Mouse (Mus musculus) kidney, embryonic 14.5 days (tissue): ENCODE data around the gene Trpc7. TPM values are rescaled to one million over a fixed set of nuclear protein-coding genes. Genes with fewer than 3 reads are reported as not detected.

Experiments
- ATAC-seq: fragments of 200-750 bp; cut with Nextera tagmentation; 2 replicates; pipeline ENCODE4 v1.8.0; 2017; ENCODE audit warnings: moderate number of reproducible peaks, mild to moderate bottlenecking, moderate TSS enrichment, moderate library complexity; ENCODE audit not compliant: low FRiP score, low TSS enrichment
- H3K27ac ChIP-seq: fragments of 300-500 bp; sonication (generic); 2 replicates; pipeline ENCODE4 v1.5.1; 2014; ENCODE audit warnings: low read depth, mild to moderate bottlenecking, low read length, moderate library complexity, mixed read lengths
- H3K27me3 ChIP-seq: fragments of 300-500 bp; sonication (generic); 2 replicates; pipeline ENCODE4 v1.6.1; 2014; ENCODE audit warnings: mild to moderate bottlenecking, low read length; ENCODE audit not compliant: control insufficient read depth, insufficient read depth
- H3K36me3 ChIP-seq: fragments of 300-500 bp; sonication (generic); 2 replicates; pipeline ENCODE4 v1.6.1; 2014; ENCODE audit warnings: low read length, mixed read lengths; ENCODE audit not compliant: control insufficient read depth, insufficient read depth
- H3K4me1 ChIP-seq: fragments of 300-500 bp; sonication (generic); 2 replicates; pipeline ENCODE4 v1.6.1; 2014; ENCODE audit warnings: low read length, mixed read lengths; ENCODE audit not compliant: control insufficient read depth, insufficient read depth
- H3K4me2 ChIP-seq: fragments of 300-500 bp; sonication (generic); replicated peaks from 2 replicates; pipeline ENCODE4 v1.6.1; 2014; ENCODE audit warnings: low read depth, mild to moderate bottlenecking, low read length
- H3K4me3 ChIP-seq: fragments of 300-500 bp; sonication (generic); 2 replicates; pipeline ENCODE4 v1.5.1; 2014; ENCODE audit warnings: mild to moderate bottlenecking, low read length
- H3K9ac ChIP-seq: fragments of 300-500 bp; sonication (generic); 2 replicates; pipeline ENCODE4 v1.6.1; 2014; ENCODE audit warnings: low read depth, mild to moderate bottlenecking, low read length, moderate library complexity
- H3K9me3 ChIP-seq: fragments of 300-500 bp; sonication (generic); 2 replicates; pipeline ENCODE4 v1.6.1; 2016; ENCODE audit warnings: low read length; ENCODE audit not compliant: control insufficient read depth
- WGBS: fragments of 180-500 bp; shearing (Covaris S2); extraction: QIAGEN DNeasy Blood & Tissue Kit; methylation state at CpG from one replicate; pipeline ENCODE4 v1.1.7; 2014; 5-methylcytosine and 5-hydroxymethylcytosine counted together
- polyA plus RNA-seq: library from polyadenylated mRNA; unstranded; fragments of >200 nt; fragmentation: Nextera tagmentation; extraction: Ambion mirVana; gene quantifications from 2 replicates; pipeline ENCODE4 v1.2.1, GENCODE M21; 2014

Gene Trpc7
- polyA plus RNA-seq, 1 experiment from 2014 or later = 0.14 TPM

GRCm38 (mm10) chr13:56894543-56894942 lies 1.2 kb downstream of the Trpc7 start:
- Histone ChIP-seq H3K4me3 (no peak overlapping the region), H3K4me2 (no peak overlapping the region), H3K27ac (no peak overlapping the region), H3K9ac (no peak overlapping the region), H3K4me1 (no peaks in the 10 kb centered on the region), H3K36me3 (no peaks in the 10 kb centered on the region), H3K9me3 (no peaks in the 10 kb centered on the region), H3K27me3 (no peaks in the 10 kb centered on the region)
- WGBS = 95% methylated on average over 5 of the region's 5 CpGs
- ATAC-seq = no peak

DNA sequence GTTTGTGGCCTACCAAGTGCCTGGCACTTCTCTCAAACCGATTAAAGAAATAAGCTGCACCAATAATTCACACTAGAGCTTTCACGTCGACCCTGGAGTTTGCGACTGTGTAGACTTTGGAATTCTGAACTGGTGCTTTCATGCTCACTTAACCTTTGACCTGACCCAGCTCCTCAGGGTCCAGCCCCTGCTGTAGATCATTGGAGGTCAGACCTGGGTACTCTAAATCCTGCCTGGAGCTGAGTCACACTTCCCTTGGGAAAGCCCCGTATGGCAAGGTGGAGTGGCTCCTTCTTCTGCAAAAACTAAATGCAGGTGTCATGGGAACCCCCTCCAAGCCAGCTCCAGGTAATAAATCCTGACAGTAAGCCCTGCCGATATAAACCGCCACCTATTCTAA lies 5.9 kb downstream of the Trpc7 start:
- ATAC-seq = no peak
- Histone ChIP-seq H3K4me2 (no peak overlapping the region), H3K36me3 (no peaks in the 10 kb centered on the region), H3K9me3 (no peaks in the 10 kb centered on the region), H3K4me1 (no peaks in the 10 kb centered on the region), H3K9ac (no peak overlapping the region), H3K27ac (no peak overlapping the region), H3K27me3 (no peaks in the 10 kb centered on the region), H3K4me3 (no peak overlapping the region)
- WGBS = 20% methylated on average over 7 of the region's 7 CpGs

- 88% methylated on average over 12 of the region's 12 CpGs for WGBS
- H3K4me3 ChIP-seq = no peak overlapping the region
- no peaks in the 10 kb centered on the region for H3K36me3 ChIP-seq
- no peak overlapping the region for H3K4me2 ChIP-seq
- H3K9me3 ChIP-seq = no peaks in the 10 kb centered on the region
- no peaks in the 10 kb centered on the region for H3K4me1 ChIP-seq
- H3K27me3 ChIP-seq = no peaks in the 10 kb centered on the region
- no peak overlapping the region for H3K9ac ChIP-seq
- ATAC-seq = no peak
- H3K27ac ChIP-seq = no peak overlapping the region
Measured at GRCm38 (mm10) chr13:56882931-56883330, 12.9 kb downstream of the Trpc7 start.

- Histone ChIP-seq H3K4me3 (no peak overlapping the region), H3K27me3 (no peaks in the 10 kb centered on the region), H3K4me2 (no peak overlapping the region), H3K9me3 (peaks cover 3% of the 10 kb centered on the region; the same call in 1 of the 2 replicates), H3K9ac (no peak overlapping the region), H3K36me3 (no peaks in the 10 kb centered on the region), H3K4me1 (peaks cover 3% of the 10 kb centered on the region; the same call in 1 of the 2 replicates), H3K27ac (no peak overlapping the region)
- ATAC-seq = no peak
- 83% methylated on average over 6 of the region's 6 CpGs for WGBS
Measured at GRCm38 (mm10) chr13:56864567-56864966, 31.2 kb downstream of the Trpc7 start.

- Histone ChIP-seq H3K27me3 (no peaks in the 10 kb centered on the region), H3K9ac (no peak overlapping the region), H3K36me3 (no peaks in the 10 kb centered on the region), H3K4me3 (no peak overlapping the region), H3K9me3 (peaks cover 3% of the 10 kb centered on the region; the same call in 1 of the 2 replicates), H3K4me2 (no peak overlapping the region), H3K27ac (no peak overlapping the region), H3K4me1 (peaks cover 3% of the 10 kb centered on the region; the same call in 1 of the 2 replicates)
- ATAC-seq = no peak
- 59% methylated on average over 6 of the region's 6 CpGs for WGBS
Measured at GRCm38 (mm10) chr13:56862011-56862410, 33.8 kb downstream of the Trpc7 start.

DNA sequence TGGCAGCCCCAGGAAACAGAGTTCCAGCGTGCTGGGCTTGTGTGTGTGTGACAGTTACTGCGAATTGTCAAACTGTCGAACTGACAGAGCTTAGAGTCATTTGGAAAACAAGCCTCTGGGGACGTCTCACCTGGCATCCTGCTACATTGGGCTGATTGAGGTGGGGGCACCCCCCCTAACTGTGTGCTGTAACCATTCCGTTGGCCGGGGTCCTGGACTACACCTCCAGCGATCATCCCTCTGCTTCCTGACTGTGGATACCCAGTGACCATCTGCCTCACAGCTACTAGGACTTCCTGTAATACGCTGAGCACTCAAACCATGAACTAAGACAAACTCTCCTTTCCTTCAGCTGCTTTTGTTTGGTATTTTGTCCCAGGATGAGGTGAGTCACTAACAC lies 41.3 kb downstream of the Trpc7 start:
- H3K36me3 ChIP-seq = no peaks in the 10 kb centered on the region
- 75% methylated on average over 8 of the region's 8 CpGs for WGBS
- H3K9me3 ChIP-seq = no peaks in the 10 kb centered on the region
- no peaks in the 10 kb centered on the region for H3K4me1 ChIP-seq
- H3K9ac ChIP-seq = no peak overlapping the region
- no peak overlapping the region for H3K27ac ChIP-seq
- no peaks in the 10 kb centered on the region for H3K27me3 ChIP-seq
- ATAC-seq = no peak
- no peak overlapping the region for H3K4me3 ChIP-seq
- H3K4me2 ChIP-seq = no peak overlapping the region

- no peaks in the 10 kb centered on the region for H3K36me3 ChIP-seq
- H3K4me1 ChIP-seq = no peaks in the 10 kb centered on the region
- no peaks in the 10 kb centered on the region for H3K9me3 ChIP-seq
- H3K27ac ChIP-seq = no peak overlapping the region
- no peak overlapping the region for H3K9ac ChIP-seq
- H3K4me2 ChIP-seq = no peak overlapping the region
- ATAC-seq = no peak
- H3K27me3 ChIP-seq = no peaks in the 10 kb centered on the region
- 57% methylated on average over 5 of the region's 5 CpGs for WGBS
- H3K4me3 ChIP-seq = no peak overlapping the region
Measured at GRCm38 (mm10) chr13:56853436-56853835, 42.4 kb downstream of the Trpc7 start.

- Histone ChIP-seq H3K9ac (no peak overlapping the region), H3K27me3 (no peaks in the 10 kb centered on the region), H3K9me3 (no peaks in the 10 kb centered on the region), H3K4me3 (no peak overlapping the region), H3K4me2 (no peak overlapping the region), H3K36me3 (no peaks in the 10 kb centered on the region), H3K27ac (no peak overlapping the region), H3K4me1 (no peaks in the 10 kb centered on the region)
- no peak for ATAC-seq
- 78% methylated on average over 3 of the region's 3 CpGs for WGBS
Measured at GRCm38 (mm10) chr13:56845866-56846265, 49.9 kb downstream of the Trpc7 start.

DNA sequence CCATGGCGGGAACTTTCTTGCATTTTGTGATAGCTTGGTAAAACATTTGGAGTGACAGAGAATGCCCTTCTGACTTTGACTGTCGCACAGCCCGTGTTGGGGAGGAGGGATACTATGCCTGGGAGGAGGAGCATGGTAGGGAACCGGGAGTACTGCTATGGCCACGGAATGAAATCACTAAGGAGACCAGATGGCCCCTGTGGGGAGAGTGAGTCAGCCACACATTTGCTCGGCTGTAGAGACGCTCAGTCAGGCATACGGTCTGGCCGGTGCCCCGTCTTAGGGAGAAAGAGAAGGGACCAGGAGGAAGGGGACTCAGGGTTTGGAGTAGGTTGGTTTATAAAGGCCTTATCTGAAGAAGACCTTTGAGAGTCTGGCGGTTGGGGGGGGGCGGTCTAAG lies 80.3 kb downstream of the Trpc7 start:
- 77% methylated on average over 12 of the region's 12 CpGs for WGBS
- no peak for ATAC-seq
- H3K36me3 ChIP-seq = no peaks in the 10 kb centered on the region
- H3K9me3 ChIP-seq = no peaks in the 10 kb centered on the region
- H3K4me3 ChIP-seq = no peak overlapping the region
- no peak overlapping the region for H3K9ac ChIP-seq
- H3K4me1 ChIP-seq = no peaks in the 10 kb centered on the region
- H3K27me3 ChIP-seq = no peaks in the 10 kb centered on the region
- H3K4me2 ChIP-seq = no peak overlapping the region
- H3K27ac ChIP-seq = no peak overlapping the region
